Mouse (Mus musculus): ENCODE data around the gene Nckap5l. TPM values are rescaled to one million over a fixed set of nuclear protein-coding genes. Genes with fewer than 3 reads are reported as not detected.

The Nckap5l gene
- polyA plus RNA-seq, 1 experiment from 2014 or later: 9.1 TPM

- DNase-seq (ENCODE audit: low spot score): peak; percentile 81
- WGBS: 38% methylated on average over 2 of the region's 2 CpGs
- Histone ChIP-seq H3K36me3 (ENCODE audit: control insufficient read depth, insufficient read depth, low read length) (peaks cover 9% of the 10 kb centered on the region), H3K9me3 (replicated peaks; ENCODE audit: control insufficient read depth, low read length) (no peaks in the 10 kb centered on the region), H3K27me3 (replicated peaks; ENCODE audit: control insufficient read depth, insufficient read depth, low read length) (no peaks in the 10 kb centered on the region), H3K4me2 (ENCODE audit: low read length) (no peak overlapping the region), H3K27ac (ENCODE audit: low read depth, low read length) (peak overlapping the region; percentile 83), H3K4me1 (ENCODE audit: control insufficient read depth, insufficient read depth, low read length) (peaks cover 15% of the 10 kb centered on the region), H3K9ac (ENCODE audit: low read length) (no peak overlapping the region), H3K4me3 (ENCODE audit: low read depth, low read length) (no peak overlapping the region)
- peak; percentile 82 for ATAC-seq
Observed at GRCm38 (mm10) chr15:99440112-99440815, 17.3 kb downstream of the Nckap5l start.

GRCm38 (mm10) chr15:99438966-99439698 lies 18.4 kb downstream of the Nckap5l start:
- H3K9ac ChIP-seq (ENCODE audit: low read length): no peak overlapping the region
- no peaks in the 10 kb centered on the region for H3K9me3 ChIP-seq (replicated peaks; ENCODE audit: control insufficient read depth, low read length)
- peaks cover 9% of the 10 kb centered on the region for H3K36me3 ChIP-seq (ENCODE audit: control insufficient read depth, insufficient read depth, low read length)
- H3K4me1 ChIP-seq (ENCODE audit: control insufficient read depth, insufficient read depth, low read length): peaks cover 15% of the 10 kb centered on the region
- H3K27me3 ChIP-seq (replicated peaks; ENCODE audit: control insufficient read depth, insufficient read depth, low read length): no peaks in the 10 kb centered on the region
- 84% methylated on average over 8 of the region's 8 CpGs for WGBS
- ATAC-seq (no peak), DNase-seq (ENCODE audit: low spot score) (no peak)
- no peak overlapping the region for H3K27ac ChIP-seq (ENCODE audit: low read depth, low read length)
- H3K4me3 ChIP-seq (ENCODE audit: low read depth, low read length): no peak overlapping the region
- H3K4me2 ChIP-seq (ENCODE audit: low read length): no peak overlapping the region

- WGBS: 90% methylated on average over 12 of the region's 12 CpGs
- Histone ChIP-seq H3K9me3 (replicated peaks; ENCODE audit: control insufficient read depth, low read length) (no peaks in the 10 kb centered on the region), H3K27ac (ENCODE audit: low read depth, low read length) (no peak overlapping the region), H3K9ac (ENCODE audit: low read length) (no peak overlapping the region), H3K4me2 (ENCODE audit: low read length) (no peak overlapping the region), H3K4me1 (ENCODE audit: control insufficient read depth, insufficient read depth, low read length) (no peaks in the 10 kb centered on the region), H3K36me3 (ENCODE audit: control insufficient read depth, insufficient read depth, low read length) (peaks cover 42% of the 10 kb centered on the region), H3K4me3 (ENCODE audit: low read depth, low read length) (no peak overlapping the region), H3K27me3 (replicated peaks; ENCODE audit: control insufficient read depth, insufficient read depth, low read length) (no peaks in the 10 kb centered on the region)
- ATAC-seq (no peak), DNase-seq (ENCODE audit: low spot score) (no peak)
Observed at GRCm38 (mm10) chr15:99433913-99434312, 23.6 kb downstream of the Nckap5l start.

- no peak for ATAC-seq
- 90% methylated on average over 16 of the region's 16 CpGs for WGBS
- no peak overlapping the region for H3K27ac ChIP-seq (ENCODE audit: low read depth, low read length)
- H3K4me2 ChIP-seq (ENCODE audit: low read length): no peak overlapping the region
- H3K9me3 ChIP-seq (replicated peaks; ENCODE audit: control insufficient read depth, low read length): no peaks in the 10 kb centered on the region
- no peaks in the 10 kb centered on the region for H3K27me3 ChIP-seq (replicated peaks; ENCODE audit: control insufficient read depth, insufficient read depth, low read length)
- no peaks in the 10 kb centered on the region for H3K4me1 ChIP-seq (ENCODE audit: control insufficient read depth, insufficient read depth, low read length)
- peaks cover 43% of the 10 kb centered on the region for H3K36me3 ChIP-seq (ENCODE audit: control insufficient read depth, insufficient read depth, low read length)
- H3K4me3 ChIP-seq (ENCODE audit: low read depth, low read length): no peak overlapping the region
- DNase-seq (ENCODE audit: low spot score): no peak
- H3K9ac ChIP-seq (ENCODE audit: low read length): no peak overlapping the region
Observed at GRCm38 (mm10) chr15:99433081-99433718, 24.3 kb downstream of the Nckap5l start.

GRCm38 (mm10) chr15:99431967-99432366 lies 25.6 kb downstream of the Nckap5l start:
- H3K9ac ChIP-seq (ENCODE audit: low read length): no peak overlapping the region
- H3K4me1 ChIP-seq (ENCODE audit: control insufficient read depth, insufficient read depth, low read length): no peaks in the 10 kb centered on the region
- WGBS: 89% methylated on average over 8 of the region's 8 CpGs
- DNase-seq (ENCODE audit: low spot score): no peak
- H3K27ac ChIP-seq (ENCODE audit: low read depth, low read length): no peak overlapping the region
- H3K36me3 ChIP-seq (ENCODE audit: control insufficient read depth, insufficient read depth, low read length): peaks cover 55% of the 10 kb centered on the region
- H3K4me2 ChIP-seq (ENCODE audit: low read length): no peak overlapping the region
- H3K9me3 ChIP-seq (replicated peaks; ENCODE audit: control insufficient read depth, low read length): no peaks in the 10 kb centered on the region
- no peak overlapping the region for H3K4me3 ChIP-seq (ENCODE audit: low read depth, low read length)
- no peaks in the 10 kb centered on the region for H3K27me3 ChIP-seq (replicated peaks; ENCODE audit: control insufficient read depth, insufficient read depth, low read length)
- no peak for ATAC-seq

GRCm38 (mm10) chr15:99431504-99431903 lies 26.0 kb downstream of the Nckap5l start:
- Histone ChIP-seq H3K36me3 (ENCODE audit: control insufficient read depth, insufficient read depth, low read length) (peaks cover 59% of the 10 kb centered on the region), H3K4me3 (ENCODE audit: low read depth, low read length) (no peak overlapping the region), H3K9ac (ENCODE audit: low read length) (no peak overlapping the region), H3K9me3 (replicated peaks; ENCODE audit: control insufficient read depth, low read length) (no peaks in the 10 kb centered on the region), H3K4me1 (ENCODE audit: control insufficient read depth, insufficient read depth, low read length) (no peaks in the 10 kb centered on the region), H3K27ac (ENCODE audit: low read depth, low read length) (no peak overlapping the region), H3K27me3 (replicated peaks; ENCODE audit: control insufficient read depth, insufficient read depth, low read length) (no peaks in the 10 kb centered on the region), H3K4me2 (ENCODE audit: low read length) (no peak overlapping the region)
- DNase-seq (ENCODE audit: low spot score) (no peak), ATAC-seq (no peak)
- 90% methylated on average over 7 of the region's 7 CpGs for WGBS

- H3K9me3 ChIP-seq (replicated peaks; ENCODE audit: control insufficient read depth, low read length): no peaks in the 10 kb centered on the region
- H3K9ac ChIP-seq (ENCODE audit: low read length): no peak overlapping the region
- H3K4me3 ChIP-seq (ENCODE audit: low read depth, low read length): no peak overlapping the region
- no peaks in the 10 kb centered on the region for H3K27me3 ChIP-seq (replicated peaks; ENCODE audit: control insufficient read depth, insufficient read depth, low read length)
- H3K4me2 ChIP-seq (ENCODE audit: low read length): no peak overlapping the region
- DNase-seq (ENCODE audit: low spot score): no peak
- no peak overlapping the region for H3K27ac ChIP-seq (ENCODE audit: low read depth, low read length)
- no peak for ATAC-seq
- H3K36me3 ChIP-seq (ENCODE audit: control insufficient read depth, insufficient read depth, low read length): peaks cover 64% of the 10 kb centered on the region
- no peaks in the 10 kb centered on the region for H3K4me1 ChIP-seq (ENCODE audit: control insufficient read depth, insufficient read depth, low read length)
- 85% methylated on average over 10 of the region's 10 CpGs for WGBS
Observed at GRCm38 (mm10) chr15:99431063-99431462, 26.5 kb downstream of the Nckap5l start.

GRCm38 (mm10) chr15:99430394-99430793 lies 27.2 kb downstream of the Nckap5l start:
- Histone ChIP-seq H3K9ac (ENCODE audit: low read length) (no peak overlapping the region), H3K27me3 (replicated peaks; ENCODE audit: control insufficient read depth, insufficient read depth, low read length) (no peaks in the 10 kb centered on the region), H3K4me3 (ENCODE audit: low read depth, low read length) (no peak overlapping the region), H3K9me3 (replicated peaks; ENCODE audit: control insufficient read depth, low read length) (no peaks in the 10 kb centered on the region), H3K27ac (ENCODE audit: low read depth, low read length) (no peak overlapping the region), H3K4me1 (ENCODE audit: control insufficient read depth, insufficient read depth, low read length) (no peaks in the 10 kb centered on the region), H3K36me3 (ENCODE audit: control insufficient read depth, insufficient read depth, low read length) (peaks cover 71% of the 10 kb centered on the region), H3K4me2 (ENCODE audit: low read length) (no peak overlapping the region)
- ATAC-seq (no peak), DNase-seq (ENCODE audit: low spot score) (no peak)
- 90% methylated on average over 8 of the region's 8 CpGs for WGBS

- WGBS: 97% methylated on average over 9 of the region's 9 CpGs
- Histone ChIP-seq H3K9me3 (replicated peaks; ENCODE audit: control insufficient read depth, low read length) (no peaks in the 10 kb centered on the region), H3K4me3 (ENCODE audit: low read depth, low read length) (no peak overlapping the region), H3K27me3 (replicated peaks; ENCODE audit: control insufficient read depth, insufficient read depth, low read length) (no peaks in the 10 kb centered on the region), H3K4me1 (ENCODE audit: control insufficient read depth, insufficient read depth, low read length) (peaks cover 6% of the 10 kb centered on the region), H3K4me2 (ENCODE audit: low read length) (no peak overlapping the region), H3K36me3 (ENCODE audit: control insufficient read depth, insufficient read depth, low read length) (peaks cover 66% of the 10 kb centered on the region), H3K9ac (ENCODE audit: low read length) (no peak overlapping the region), H3K27ac (ENCODE audit: low read depth, low read length) (no peak overlapping the region)
- DNase-seq (ENCODE audit: low spot score) (no peak), ATAC-seq (no peak)
Observed at GRCm38 (mm10) chr15:99423884-99424283, 33.7 kb downstream of the Nckap5l start.
